Mouse (Mus musculus) midbrain, embryonic 14.5 days (tissue): ENCODE results near the gene Mpzl2. TPM values are rescaled to one million over a fixed set of nuclear protein-coding genes. Genes with fewer than 3 reads are reported as not detected.

ENCODE experiments used
- ATAC-seq: fragments of 200-750 bp; cut with Nextera tagmentation; 2 replicates; pipeline ENCODE4 v1.8.0; 2017; ENCODE audit warnings: moderate number of reproducible peaks, moderate library complexity; ENCODE audit not compliant: low FRiP score, low TSS enrichment
- DNase-seq: peaks from one replicate; pipeline ENCODE4 v3.0.0-alpha.2; 2015
- H3K27ac ChIP-seq: fragments of 300-500 bp; sonication (generic); replicated peaks from 2 replicates; pipeline ENCODE4 v1.5.1; 2014; ENCODE audit warnings: mild to moderate bottlenecking, low read depth, low read length, moderate library complexity
- H3K27me3 ChIP-seq: fragments of 300-500 bp; sonication (generic); 2 replicates; pipeline ENCODE4 v1.6.1; 2014; ENCODE audit warnings: low read length, control low read depth, mixed read lengths; ENCODE audit not compliant: control insufficient read depth, insufficient read depth
- H3K36me3 ChIP-seq: fragments of 300-500 bp; sonication (generic); 2 replicates; pipeline ENCODE4 v1.6.1; 2014; ENCODE audit warnings: low read length, control low read depth; ENCODE audit not compliant: control insufficient read depth, insufficient read depth
- H3K4me1 ChIP-seq: fragments of 300-500 bp; sonication (generic); 2 replicates; pipeline ENCODE4 v1.6.1; 2014; ENCODE audit warnings: mild to moderate bottlenecking, antibody characterized with exemption, low read length, control low read depth; ENCODE audit not compliant: control insufficient read depth, insufficient read depth
- H3K4me2 ChIP-seq: fragments of 300-500 bp; sonication (generic); 2 replicates; pipeline ENCODE4 v1.6.1; 2014; ENCODE audit warnings: mild to moderate bottlenecking, low read length, moderate library complexity
- H3K4me3 ChIP-seq: fragments of 300-500 bp; sonication (generic); replicated peaks from 2 replicates; pipeline ENCODE4 v1.5.1; 2014; ENCODE audit warnings: low read depth, low read length
- H3K9ac ChIP-seq: fragments of 300-500 bp; sonication (generic); replicated peaks from 2 replicates; pipeline ENCODE4 v1.6.1; 2014; ENCODE audit warnings: mild to moderate bottlenecking, low read length, moderate library complexity
- H3K9me3 ChIP-seq: fragments of 300-500 bp; sonication (generic); 2 replicates; pipeline ENCODE4 v1.6.1; 2016; ENCODE audit warnings: low read length, control low read depth, mixed read lengths; ENCODE audit not compliant: control insufficient read depth
- WGBS: fragments of 180-500 bp; shearing (Covaris S2); extraction: QIAGEN DNeasy Blood & Tissue Kit; methylation state at CpG from one replicate; pipeline ENCODE4 v1.1.7; 2014; 5-methylcytosine and 5-hydroxymethylcytosine counted together
- polyA plus RNA-seq: library from polyadenylated mRNA; unstranded; fragments of >200 nt; fragmentation: Nextera tagmentation; extraction: Ambion mirVana; gene quantifications from 2 replicates; pipeline ENCODE4 v1.2.1, GENCODE M21; 2014

Mpzl2 gene
- 0.20 TPM in 1 of 2 replicates, not detected in the other for polyA plus RNA-seq

DNA sequence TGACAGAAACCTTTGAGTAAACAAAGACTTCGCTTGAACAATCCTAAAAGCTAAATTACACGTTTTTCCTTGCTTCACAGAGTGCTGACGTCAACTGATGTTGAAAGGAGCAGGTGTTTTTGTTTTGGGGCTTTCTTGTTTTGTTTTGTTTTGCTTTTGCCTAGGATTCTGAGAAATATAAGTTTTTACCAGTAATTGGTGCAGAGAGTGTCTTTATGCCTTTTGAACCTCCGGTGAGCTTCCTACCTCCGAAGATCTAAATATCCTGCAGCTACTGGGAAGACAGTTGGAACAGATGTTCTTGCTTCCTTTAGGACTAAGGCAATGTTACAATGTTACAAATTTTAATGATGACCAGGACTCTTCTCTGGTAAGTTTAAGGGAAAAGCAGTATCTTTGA lies at the start of gene Mpzl2:
Gene Mpzl2, plus strand, starts transcription at position 301 of the 400 bp plus-strand sequence.
- H3K9ac ChIP-seq = no peak within 1 kb of the TSS
- ATAC-seq = no peak
- H3K4me1 ChIP-seq = no peaks in the 10 kb centered on the region; the same call in 1 of the 2 replicates
- 0 out of 2 replicates have a peak within 1 kb of the TSS, but pooled peaks have one; percentile 13 for H3K4me2 ChIP-seq
- no peaks in the 10 kb centered on the region for H3K36me3 ChIP-seq
- no peak within 1 kb of the TSS for H3K27ac ChIP-seq
- H3K27me3 ChIP-seq = peaks cover 44% of the 10 kb centered on the region
- 67% methylated on average over 5 of the region's 5 CpGs for WGBS
- no peaks in the 10 kb centered on the region for H3K9me3 ChIP-seq
- no peak for DNase-seq
- no peak within 1 kb of the TSS for H3K4me3 ChIP-seq

DNA sequence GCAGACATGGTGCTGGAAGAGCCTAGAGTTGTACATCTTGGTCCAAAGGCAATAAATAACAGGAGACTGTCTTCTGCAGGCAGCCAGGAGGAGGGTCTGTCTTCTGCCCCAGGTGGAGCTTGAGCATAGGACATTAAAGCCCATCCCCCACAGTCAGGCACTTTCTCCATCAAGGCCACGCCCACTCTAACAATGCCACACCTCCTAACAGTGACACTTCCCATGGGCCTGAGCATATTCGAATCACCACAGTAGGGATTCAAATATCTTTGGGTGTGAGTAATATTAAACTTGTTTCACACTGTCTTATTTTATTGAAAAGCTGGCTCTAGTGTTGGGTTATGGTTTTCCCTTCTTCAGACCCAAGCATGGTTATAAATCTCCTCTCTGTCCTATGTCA lies 47.8 kb upstream of the Mpzl2 start:
- Histone ChIP-seq H3K9ac (no peak overlapping the region), H3K27me3 (no peaks in the 10 kb centered on the region), H3K27ac (no peak overlapping the region), H3K4me1 (no peaks in the 10 kb centered on the region), H3K9me3 (no peaks in the 10 kb centered on the region), H3K4me2 (no peak overlapping the region), H3K4me3 (no peak overlapping the region), H3K36me3 (no peaks in the 10 kb centered on the region)
- WGBS = 88% methylated on average over 2 of the region's 2 CpGs
- no peak for DNase-seq
- ATAC-seq = no peak

DNA sequence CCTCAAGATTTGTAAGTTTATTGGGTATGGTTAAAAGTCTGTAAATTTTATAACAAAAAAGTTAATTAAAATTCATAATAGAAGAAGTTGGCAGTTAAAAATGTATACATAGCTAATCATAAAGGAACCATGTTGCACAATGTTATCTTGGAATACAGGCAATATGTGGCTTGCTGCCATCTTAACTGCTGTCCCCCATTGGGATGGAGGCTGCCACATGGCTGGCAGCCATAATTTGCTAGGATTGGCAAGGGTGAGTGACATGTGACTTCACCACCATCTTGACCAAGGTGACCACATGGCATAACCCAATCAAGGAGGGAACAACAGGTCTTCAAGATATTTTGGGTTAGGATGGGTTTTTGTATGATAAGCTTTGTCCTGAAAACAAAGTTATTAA lies 47.3 kb upstream of the Mpzl2 start:
- Histone ChIP-seq H3K4me2 (no peak overlapping the region), H3K4me3 (no peak overlapping the region), H3K27ac (no peak overlapping the region), H3K27me3 (no peaks in the 10 kb centered on the region), H3K4me1 (no peaks in the 10 kb centered on the region), H3K36me3 (no peaks in the 10 kb centered on the region), H3K9ac (no peak overlapping the region), H3K9me3 (no peaks in the 10 kb centered on the region)
- ATAC-seq = no peak
- no peak for DNase-seq

DNA sequence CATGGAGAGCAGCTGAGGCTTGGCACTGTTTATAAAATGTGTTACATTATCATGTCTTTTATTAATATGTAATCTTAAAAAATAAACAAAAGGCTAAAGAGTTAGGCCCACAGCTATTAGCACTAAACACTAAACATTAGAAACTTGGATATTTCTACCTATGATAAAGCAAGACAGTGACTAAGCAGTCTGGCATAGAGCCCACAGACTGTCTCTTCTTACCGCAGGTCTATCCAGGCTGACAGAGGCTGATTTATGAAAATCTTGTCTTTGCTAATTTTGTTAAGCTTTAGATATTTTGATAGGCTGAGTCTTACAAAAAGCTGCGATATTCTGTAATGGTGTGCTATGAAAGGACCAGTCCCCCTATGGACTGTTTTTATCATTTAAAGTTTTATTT lies 46.3 kb upstream of the Mpzl2 start:
- no peak overlapping the region for H3K9ac ChIP-seq
- no peaks in the 10 kb centered on the region for H3K27me3 ChIP-seq
- H3K4me3 ChIP-seq = no peak overlapping the region
- H3K4me1 ChIP-seq = no peaks in the 10 kb centered on the region
- ATAC-seq (no peak), DNase-seq (no peak)
- no peaks in the 10 kb centered on the region for H3K9me3 ChIP-seq
- H3K4me2 ChIP-seq = no peak overlapping the region
- H3K27ac ChIP-seq = no peak overlapping the region
- H3K36me3 ChIP-seq = no peaks in the 10 kb centered on the region
- WGBS = 93% methylated on average over 2 of the region's 2 CpGs

DNA sequence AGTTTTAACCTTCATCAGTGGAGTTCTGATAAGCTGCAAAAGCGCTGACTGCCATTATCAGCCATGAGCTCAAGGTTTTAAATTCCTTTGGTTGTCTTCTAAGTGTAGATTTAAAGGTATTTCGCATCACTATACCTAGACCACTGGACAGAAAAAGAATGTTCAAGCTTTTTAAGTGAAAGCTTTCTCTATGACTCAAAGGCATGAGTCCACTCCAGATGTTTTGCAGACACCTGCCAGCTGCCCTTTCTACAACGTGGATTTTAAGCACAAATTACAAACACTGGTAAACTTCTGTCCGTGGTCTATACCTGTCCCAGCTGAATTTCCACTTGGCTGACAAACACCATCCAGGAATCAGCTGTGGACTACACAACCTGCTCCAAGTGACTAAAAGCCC lies 44.6 kb upstream of the Mpzl2 start:
- H3K4me2 ChIP-seq = no peak overlapping the region
- H3K4me1 ChIP-seq = no peaks in the 10 kb centered on the region
- ATAC-seq (no peak), DNase-seq (no peak)
- H3K9me3 ChIP-seq = no peaks in the 10 kb centered on the region
- H3K27ac ChIP-seq = no peak overlapping the region
- H3K27me3 ChIP-seq = no peaks in the 10 kb centered on the region
- WGBS = 74% methylated on average over 4 of the region's 4 CpGs
- no peak overlapping the region for H3K4me3 ChIP-seq
- no peak overlapping the region for H3K9ac ChIP-seq
- no peaks in the 10 kb centered on the region for H3K36me3 ChIP-seq

DNA sequence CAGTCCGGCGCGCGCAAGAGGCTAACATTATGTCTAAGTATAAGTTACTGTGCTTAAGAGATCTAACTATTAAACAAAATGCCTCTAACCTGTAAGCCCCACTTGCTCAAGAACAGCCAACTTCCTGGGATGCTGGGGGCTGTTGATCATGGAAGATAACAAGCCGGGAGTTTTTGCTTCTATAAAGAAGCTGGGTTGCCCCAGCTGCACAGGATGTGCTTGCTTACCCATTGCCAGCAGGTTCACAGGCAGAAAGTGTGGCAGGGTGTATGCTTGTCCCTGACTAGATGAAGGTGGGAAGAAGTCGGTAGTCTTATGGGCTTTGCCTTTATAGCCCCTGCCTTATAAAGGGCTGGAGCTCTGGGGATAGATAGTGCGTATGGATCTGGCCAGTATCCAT lies 43.0 kb upstream of the Mpzl2 start:
- no peaks in the 10 kb centered on the region for H3K27me3 ChIP-seq
- no peaks in the 10 kb centered on the region for H3K36me3 ChIP-seq
- no peak overlapping the region for H3K9ac ChIP-seq
- H3K9me3 ChIP-seq = no peaks in the 10 kb centered on the region
- H3K4me2 ChIP-seq = no peak overlapping the region
- H3K4me1 ChIP-seq = no peaks in the 10 kb centered on the region
- DNase-seq (no peak), ATAC-seq (no peak)
- 97% methylated on average over 7 of the region's 7 CpGs for WGBS
- H3K27ac ChIP-seq = no peak overlapping the region
- H3K4me3 ChIP-seq = no peak overlapping the region

DNA sequence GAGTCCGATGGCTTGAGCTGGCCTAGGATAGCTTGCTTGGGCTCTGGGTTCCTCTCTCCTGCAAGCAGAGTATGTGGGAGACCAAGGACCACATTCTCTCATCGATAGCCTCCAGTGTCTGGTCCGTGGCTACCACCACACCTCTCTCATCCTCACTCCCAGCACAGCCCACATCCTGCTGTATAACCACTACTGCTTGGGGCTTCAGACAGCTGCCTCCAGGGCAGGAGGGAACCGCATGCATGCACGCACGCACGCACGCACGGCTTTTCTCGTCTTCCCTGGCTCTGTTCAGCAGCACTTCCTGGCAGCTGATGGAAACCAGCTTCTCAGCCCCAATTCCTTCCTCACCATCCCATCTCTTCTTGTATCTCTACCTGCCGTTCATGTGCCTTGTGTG lies 41.5 kb upstream of the Mpzl2 start:
- no peaks in the 10 kb centered on the region for H3K9me3 ChIP-seq
- no peak overlapping the region for H3K27ac ChIP-seq
- H3K4me2 ChIP-seq = no peak overlapping the region
- 79% methylated on average over 11 of the region's 11 CpGs for WGBS
- ATAC-seq (no peak), DNase-seq (no peak)
- no peak overlapping the region for H3K4me3 ChIP-seq
- no peak overlapping the region for H3K9ac ChIP-seq
- H3K27me3 ChIP-seq = no peaks in the 10 kb centered on the region
- H3K4me1 ChIP-seq = no peaks in the 10 kb centered on the region
- H3K36me3 ChIP-seq = no peaks in the 10 kb centered on the region

DNA sequence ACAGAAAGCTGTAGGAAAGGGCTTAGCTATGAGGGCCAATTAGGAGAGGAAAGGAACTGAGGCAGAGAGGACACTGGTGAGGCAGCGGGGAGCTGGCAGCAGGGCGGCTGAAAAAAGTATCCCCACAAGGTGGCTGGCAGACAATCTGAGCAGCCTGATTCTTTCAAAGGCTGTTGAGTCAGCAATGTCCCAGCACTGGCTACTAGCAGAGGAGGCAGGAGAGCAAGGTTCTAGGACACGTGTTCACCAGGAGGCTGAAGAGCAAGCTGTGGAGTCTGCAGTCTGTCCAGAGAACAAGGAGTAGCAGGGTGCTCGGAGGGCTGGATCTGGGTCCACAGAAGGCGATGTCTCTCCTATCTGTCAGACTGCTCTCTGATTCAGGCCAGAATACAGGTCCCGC lies 40.4 kb upstream of the Mpzl2 start:
- H3K27ac ChIP-seq = no peak overlapping the region
- no peaks in the 10 kb centered on the region for H3K36me3 ChIP-seq
- H3K4me1 ChIP-seq = no peaks in the 10 kb centered on the region
- H3K9me3 ChIP-seq = no peaks in the 10 kb centered on the region
- H3K9ac ChIP-seq = no peak overlapping the region
- no peak for ATAC-seq
- no peak for DNase-seq
- H3K27me3 ChIP-seq = no peaks in the 10 kb centered on the region
- H3K4me2 ChIP-seq = no peak overlapping the region
- H3K4me3 ChIP-seq = no peak overlapping the region
- 63% methylated on average over 6 of the region's 6 CpGs for WGBS

DNA sequence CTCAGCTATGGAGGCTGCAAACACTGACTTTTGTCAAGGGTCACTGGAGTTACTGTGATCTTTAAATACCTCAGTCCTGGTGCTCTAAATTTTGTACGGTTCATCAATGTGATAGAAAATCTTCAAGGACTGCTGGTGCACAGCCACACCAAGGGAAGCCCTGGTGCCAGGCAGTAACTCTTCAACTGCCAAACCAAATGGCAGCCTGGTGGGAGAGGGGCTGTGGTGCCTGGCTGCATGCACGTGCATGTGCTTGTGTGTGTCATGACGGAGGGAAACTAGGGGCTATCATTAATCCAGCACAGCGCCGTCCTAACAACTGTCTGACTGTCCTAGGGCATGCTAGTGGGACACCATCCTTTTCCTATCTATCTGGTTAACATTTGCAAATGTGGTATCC lies 39.8 kb upstream of the Mpzl2 start:
- H3K36me3 ChIP-seq = no peaks in the 10 kb centered on the region
- no peak overlapping the region for H3K27ac ChIP-seq
- no peaks in the 10 kb centered on the region for H3K9me3 ChIP-seq
- no peaks in the 10 kb centered on the region for H3K27me3 ChIP-seq
- no peak overlapping the region for H3K9ac ChIP-seq
- no peak overlapping the region for H3K4me2 ChIP-seq
- WGBS = 81% methylated on average over 5 of the region's 5 CpGs
- ATAC-seq (no peak), DNase-seq (no peak)
- H3K4me1 ChIP-seq = no peaks in the 10 kb centered on the region
- H3K4me3 ChIP-seq = no peak overlapping the region
